Mouse (Mus musculus) liver, embryonic 12.5 days (tissue): Measurements from ENCODE around the gene Hypk. TPM values are rescaled to one million over a fixed set of nuclear protein-coding genes. Genes with fewer than 3 reads are reported as not detected.
"Not testable (repeated sequence)": the region's sequence is repeated elsewhere in the genome, so short reads cannot be mapped to it uniquely, and the experiment has no call there.

Source experiments
- ATAC-seq: fragments of 200-750 bp; cut with Nextera tagmentation; 2 replicates; pipeline ENCODE4 v1.8.0; 2017; ENCODE audit warnings: moderate number of reproducible peaks, mild to moderate bottlenecking, moderate library complexity
- H3K27ac ChIP-seq: fragments of 300-500 bp; sonication (generic); 2 replicates; pipeline ENCODE4 v1.5.1; 2016; ENCODE audit warnings: mild to moderate bottlenecking
- H3K27me3 ChIP-seq: fragments of 300-500 bp; sonication (generic); replicated peaks from 2 replicates; pipeline ENCODE4 v1.6.1; 2016; ENCODE audit warnings: mild to moderate bottlenecking, moderate library complexity
- H3K36me3 ChIP-seq: fragments of 300-500 bp; sonication (generic); 2 replicates; pipeline ENCODE4 v1.6.1; 2016; ENCODE audit warnings: mild to moderate bottlenecking, moderate library complexity
- H3K4me1 ChIP-seq: fragments of 300-500 bp; sonication (generic); 2 replicates; pipeline ENCODE4 v1.6.1; 2016
- H3K4me2 ChIP-seq: fragments of 300-500 bp; sonication (generic); 2 replicates; pipeline ENCODE4 v1.6.1; 2016; ENCODE audit warnings: mild to moderate bottlenecking, moderate library complexity
- H3K4me3 ChIP-seq: fragments of 300-500 bp; sonication (generic); 2 replicates; pipeline ENCODE4 v1.5.1; 2016; ENCODE audit warnings: mild to moderate bottlenecking, moderate library complexity
- H3K9ac ChIP-seq: fragments of 300-500 bp; sonication (generic); 2 replicates; pipeline ENCODE4 v1.6.1; 2016; ENCODE audit warnings: mild to moderate bottlenecking, moderate library complexity
- H3K9me3 ChIP-seq: fragments of 300-500 bp; sonication (generic); replicated peaks from 2 replicates; pipeline ENCODE4 v1.6.1; 2016; ENCODE audit warnings: mild to moderate bottlenecking, moderate library complexity
- WGBS: fragments of 180-500 bp; shearing (Covaris S2); methylation state at CpG from one replicate; pipeline ENCODE4 v1.1.7; 2016; ENCODE audit not compliant: insufficient replicate concordance; 5-methylcytosine and 5-hydroxymethylcytosine counted together
- polyA plus RNA-seq: library from polyadenylated mRNA; unstranded; fragments of >200 nt; fragmentation: Nextera tagmentation; extraction: Ambion mirVana; gene quantifications from 2 replicates; pipeline ENCODE4 v1.2.1, GENCODE M21; 2016

Hypk gene
- polyA plus RNA-seq, 1 experiment from 2014 or later: 111 TPM

- peak; percentile 97 for ATAC-seq
- Histone ChIP-seq H3K4me1 (peaks cover 41% of the 10 kb centered on the region), H3K27me3 (peaks cover 5% of the 10 kb centered on the region; the same call in 1 of the 2 replicates), H3K4me2 (peak within 1 kb of the TSS; percentile 93), H3K9ac (peak within 1 kb of the TSS; percentile 99), H3K4me3 (peak within 1 kb of the TSS; percentile 98), H3K36me3 (peaks cover 28% of the 10 kb centered on the region), H3K27ac (peak within 1 kb of the TSS; percentile 88), H3K9me3 (no peaks in the 10 kb centered on the region)
- 3% methylated on average over 72 of the region's 74 CpGs for WGBS
Observed at GRCm38 (mm10) chr2:121448739-121449535, 4.2 kb upstream of the Hypk start, which contains the start of gene Serf2. TSS of gene Serf2 (plus strand) at chr2:121449195.

- peaks cover 41% of the 10 kb centered on the region for H3K4me1 ChIP-seq
- WGBS: under 1% methylated on average over 54 of the region's 54 CpGs
- ATAC-seq: peak; percentile 13
Observed at GRCm38 (mm10) chr2:121449545-121450011, 3.5 kb upstream of the Hypk start.

GRCm38 (mm10) chr2:121450093-121450492 lies 3.0 kb upstream of the Hypk start:
- peak overlapping the region; percentile 99 for H3K9ac ChIP-seq
- ATAC-seq: no peak
- peak overlapping the region; percentile 88 for H3K27ac ChIP-seq
- WGBS: 0% methylated on average over 7 of the region's 7 CpGs
- peaks cover 41% of the 10 kb centered on the region for H3K4me1 ChIP-seq
- H3K4me3 ChIP-seq: peak overlapping the region; percentile 98
- no peaks in the 10 kb centered on the region for H3K27me3 ChIP-seq
- H3K36me3 ChIP-seq: peaks cover 36% of the 10 kb centered on the region
- peak overlapping the region; percentile 93 for H3K4me2 ChIP-seq
- no peaks in the 10 kb centered on the region for H3K9me3 ChIP-seq

More at GRCm38 (mm10) chr2:121449545-121450011, 3.5 kb upstream of the Hypk start:
- Histone ChIP-seq H3K27ac (peak overlapping the region; percentile 88), H3K9me3 (no peaks in the 10 kb centered on the region), H3K36me3 (peaks cover 32% of the 10 kb centered on the region), H3K4me2 (peak overlapping the region; percentile 93), H3K27me3 (no peaks in the 10 kb centered on the region), H3K4me3 (peak overlapping the region; percentile 98), H3K9ac (peak overlapping the region; percentile 99)

- Histone ChIP-seq H3K4me1 (peaks cover 51% of the 10 kb centered on the region), H3K27ac (no peak overlapping the region)
Observed at GRCm38 (mm10) chr2:121452361-121452760, 729 bp upstream of the Hypk start.

GRCm38 (mm10) chr2:121453917-121454316 lies 827 bp downstream of the Hypk start:
- H3K9me3 ChIP-seq: no peaks in the 10 kb centered on the region
- H3K4me1 ChIP-seq: peaks cover 48% of the 10 kb centered on the region
- 72% methylated on average over 6 of the region's 6 CpGs for WGBS
- ATAC-seq: no peak
- 0 out of 2 replicates have a peak overlapping the region, but pooled peaks have one; percentile 12 for H3K27ac ChIP-seq
- H3K4me2 ChIP-seq: no peak overlapping the region
- H3K36me3 ChIP-seq: peaks cover 47% of the 10 kb centered on the region
- H3K4me3 ChIP-seq: no peak overlapping the region
- no peaks in the 10 kb centered on the region for H3K27me3 ChIP-seq
- no peak overlapping the region for H3K9ac ChIP-seq

More at GRCm38 (mm10) chr2:121452361-121452760, 729 bp upstream of the Hypk start:
- Histone ChIP-seq H3K4me3 (no peak overlapping the region), H3K9me3 (no peaks in the 10 kb centered on the region), H3K27me3 (no peaks in the 10 kb centered on the region), H3K4me2 (no peak overlapping the region), H3K36me3 (peaks cover 40% of the 10 kb centered on the region), H3K9ac (no peak overlapping the region)
- WGBS: 70% methylated on average over 4 of the region's 4 CpGs
- no peak for ATAC-seq

- no peak overlapping the region for H3K9ac ChIP-seq
- 0 out of 2 replicates have a peak overlapping the region, but pooled peaks have one; percentile 30 for H3K27ac ChIP-seq
- peaks cover 41% of the 10 kb centered on the region for H3K4me1 ChIP-seq
- H3K4me3 ChIP-seq: no peak overlapping the region
- no peak for ATAC-seq
- H3K9me3 ChIP-seq: no peaks in the 10 kb centered on the region
- H3K27me3 ChIP-seq: no peaks in the 10 kb centered on the region
- 70% methylated on average over 5 of the region's 5 CpGs for WGBS
- H3K36me3 ChIP-seq: peaks cover 63% of the 10 kb centered on the region
- no peak overlapping the region for H3K4me2 ChIP-seq
Observed at GRCm38 (mm10) chr2:121455534-121455933, 2.4 kb downstream of the Hypk start.

GRCm38 (mm10) chr2:121456692-121457642 lies 3.9 kb downstream of the Hypk start, which contains the start of gene Serinc4:
TSS of gene Serinc4 (minus strand) at chr2:121456781.
- Histone ChIP-seq H3K36me3 (peaks cover 62% of the 10 kb centered on the region), H3K9me3 (no peaks in the 10 kb centered on the region)
- WGBS: 4% methylated on average over 41 of the region's 41 CpGs

GRCm38 (mm10) chr2:121460071-121460470 lies 7.0 kb downstream of the Hypk start:
- no peak overlapping the region for H3K4me3 ChIP-seq
- no peak overlapping the region for H3K9ac ChIP-seq
- ATAC-seq: no peak
- H3K4me1 ChIP-seq: peaks cover 24% of the 10 kb centered on the region
- H3K36me3 ChIP-seq: peaks cover 35% of the 10 kb centered on the region
- no peaks in the 10 kb centered on the region for H3K27me3 ChIP-seq
- H3K9me3 ChIP-seq: no peaks in the 10 kb centered on the region
- 74% methylated on average over 2 of the region's 2 CpGs for WGBS
- H3K27ac ChIP-seq: no peak overlapping the region
- no peak overlapping the region for H3K4me2 ChIP-seq

More at GRCm38 (mm10) chr2:121456692-121457642, 3.9 kb downstream of the Hypk start, which contains the start of gene Serinc4:
- Histone ChIP-seq H3K4me1 (peaks cover 31% of the 10 kb centered on the region), H3K4me2 (peak within 1 kb of the TSS; percentile 80), H3K27me3 (no peaks in the 10 kb centered on the region), H3K9ac (peak within 1 kb of the TSS; percentile 78), H3K27ac (peak within 1 kb of the TSS; percentile 87), H3K4me3 (peak within 1 kb of the TSS; percentile 75)
- ATAC-seq: peak; percentile 96

GRCm38 (mm10) chr2:121468982-121469381 lies 15.9 kb downstream of the Hypk start:
- not testable (repeated sequence) for H3K4me1 ChIP-seq, H3K27ac ChIP-seq, ATAC-seq, H3K9ac ChIP-seq, H3K4me3 ChIP-seq, H3K27me3 ChIP-seq, H3K9me3 ChIP-seq, H3K4me2 ChIP-seq
- peaks cover 11% of the 10 kb centered on the region for H3K36me3 ChIP-seq
- WGBS: 73% methylated on average over 4 of the region's 6 CpGs

GRCm38 (mm10) chr2:121472783-121473182 lies 19.7 kb downstream of the Hypk start:
- H3K4me3 ChIP-seq: peak overlapping the region; percentile 74
- WGBS: 90% methylated on average over 3 of the region's 3 CpGs
- not testable (repeated sequence) for ATAC-seq

More at GRCm38 (mm10) chr2:121472783-121473182, 19.7 kb downstream of the Hypk start:
- not testable (repeated sequence) for H3K9me3 ChIP-seq, H3K27me3 ChIP-seq, H3K9ac ChIP-seq, H3K27ac ChIP-seq
- peaks cover 13% of the 10 kb centered on the region; the same call in 1 of the 2 replicates for H3K4me1 ChIP-seq
- H3K36me3 ChIP-seq: peaks cover 18% of the 10 kb centered on the region
- peak overlapping the region; percentile 79 for H3K4me2 ChIP-seq
